Mouse (Mus musculus) stomach, embryonic 15.5 days (tissue): ENCODE data around the gene Usp18. TPM values are rescaled to one million over a fixed set of nuclear protein-coding genes. Genes with fewer than 3 reads are reported as not detected.

ENCODE experiments used
- ATAC-seq: fragments of 200-750 bp; cut with Nextera tagmentation; 2 replicates; pipeline ENCODE4 v1.8.0; 2017; ENCODE audit warnings: low read depth, moderate number of reproducible peaks, moderate TSS enrichment; ENCODE audit not compliant: insufficient read depth, low FRiP score
- H3K27ac ChIP-seq: fragments of 300-500 bp; sonication (generic); 2 replicates; pipeline ENCODE4 v1.5.1; 2015; ENCODE audit warnings: mild to moderate bottlenecking, inconsistent platforms
- H3K27me3 ChIP-seq: fragments of 300-500 bp; sonication (generic); replicated peaks from 2 replicates; pipeline ENCODE4 v1.6.1; 2015; ENCODE audit warnings: inconsistent platforms
- H3K36me3 ChIP-seq: fragments of 300-500 bp; sonication (generic); 2 replicates; pipeline ENCODE4 v1.6.1; 2015; ENCODE audit warnings: inconsistent platforms
- H3K4me1 ChIP-seq: fragments of 300-500 bp; sonication (generic); 2 replicates; pipeline ENCODE4 v1.6.1; 2015; ENCODE audit warnings: inconsistent platforms
- H3K4me2 ChIP-seq: fragments of 300-500 bp; sonication (generic); 2 replicates; pipeline ENCODE4 v1.6.1; 2015; ENCODE audit warnings: mild to moderate bottlenecking, inconsistent platforms
- H3K4me3 ChIP-seq: fragments of 300-500 bp; sonication (generic); replicated peaks from 2 replicates; pipeline ENCODE4 v1.5.1; 2015; ENCODE audit warnings: inconsistent platforms
- H3K9ac ChIP-seq: fragments of 300-500 bp; sonication (generic); 2 replicates; pipeline ENCODE4 v1.6.1; 2015; ENCODE audit warnings: inconsistent platforms
- H3K9me3 ChIP-seq: fragments of 300-500 bp; sonication (generic); 2 replicates; pipeline ENCODE4 v1.6.1; 2016; ENCODE audit warnings: inconsistent platforms
- WGBS: fragments of 180-500 bp; shearing (Covaris S2); methylation state at CpG from one replicate; pipeline ENCODE4 v1.1.7; 2015; 5-methylcytosine and 5-hydroxymethylcytosine counted together
- polyA plus RNA-seq: library from polyadenylated mRNA; unstranded; fragments of >200 nt; fragmentation: Nextera tagmentation; extraction: Ambion mirVana; gene quantifications from 2 replicates; pipeline ENCODE4 v1.2.1, GENCODE M21; 2015

Usp18 gene
- polyA plus RNA-seq, 1 experiment from 2014 or later, result 3.5 TPM

GRCm38 (mm10) chr6:121310984-121311383, 65.3 kb downstream of the Usp18 start:
- Histone ChIP-seq H3K36me3 (no peaks in the 10 kb centered on the region), H3K9me3 (no peaks in the 10 kb centered on the region), H3K27ac (no peak overlapping the region), H3K27me3 (no peaks in the 10 kb centered on the region), H3K9ac (no peak overlapping the region), H3K4me1 (no peaks in the 10 kb centered on the region), H3K4me3 (no peak overlapping the region), H3K4me2 (no peak overlapping the region)
- ATAC-seq, result no peak
- WGBS, result 70% methylated on average over 6 of the region's 6 CpGs

- 71% methylated on average over 6 of the region's 6 CpGs for WGBS
Observed at GRCm38 (mm10) chr6:121319099-121319498, 73.4 kb downstream of the Usp18 start.

More at GRCm38 (mm10) chr6:121319099-121319498, 73.4 kb downstream of the Usp18 start:
- H3K4me2 ChIP-seq, result no peak overlapping the region
- H3K4me1 ChIP-seq, result no peaks in the 10 kb centered on the region
- H3K27me3 ChIP-seq, result no peaks in the 10 kb centered on the region
- H3K4me3 ChIP-seq, result no peak overlapping the region
- no peak for ATAC-seq
- no peak overlapping the region for H3K9ac ChIP-seq
- H3K36me3 ChIP-seq, result no peaks in the 10 kb centered on the region
- no peaks in the 10 kb centered on the region for H3K9me3 ChIP-seq
- H3K27ac ChIP-seq, result no peak overlapping the region

Other genes starting within 250 kb of the Usp18 start
- 10.7 and 11.7 TPM in 2 replicates for gene Mical3, start 114.9 kb upstream of the Usp18 start, polyA plus RNA-seq
- gene Pex26, start 62.2 kb upstream of the Usp18 start, polyA plus RNA-seq, result 13.6 and 14.0 TPM in 2 replicates
- 0.59 and 1.0 TPM in 2 replicates for gene Tuba8, start 35.2 kb upstream of the Usp18 start, polyA plus RNA-seq
- 2.3 and 3.2 TPM in 2 replicates for gene Slc6a13, start 54.3 kb downstream of the Usp18 start, polyA plus RNA-seq
- 0.12 and 0.18 TPM in 2 replicates for gene Slc6a12, start 97.2 kb downstream of the Usp18 start, polyA plus RNA-seq
- 0.18 and 0.30 TPM in 2 replicates for gene Iqsec3, start 227.8 kb downstream of the Usp18 start, polyA plus RNA-seq